Mouse (Mus musculus): ENCODE results near the gene Ing2. TPM values are rescaled to one million over a fixed set of nuclear protein-coding genes. Genes with fewer than 3 reads are reported as not detected.

Ing2 gene
- polyA plus RNA-seq, 1 experiment from 2014 or later = 10.8 TPM

GRCm38 (mm10) chr8:47662716-47663115 is 12.6 kb downstream of the Ing2 start:
- H3K27ac ChIP-seq (ENCODE audit: low read length) = no peak overlapping the region
- no peak for ATAC-seq
- 82% methylated on average over 5 of the region's 5 CpGs for WGBS
- H3K4me1 ChIP-seq (ENCODE audit: control insufficient read depth, insufficient read depth, low read length) = no peaks in the 10 kb centered on the region
- H3K4me2 ChIP-seq (ENCODE audit: low read depth, low read length) = no peak overlapping the region
- H3K9me3 ChIP-seq (ENCODE audit: control insufficient read depth, low read length) = no peaks in the 10 kb centered on the region
- H3K9ac ChIP-seq (ENCODE audit: low read depth, low read length) = no peak overlapping the region
- H3K27me3 ChIP-seq (replicated peaks; ENCODE audit: control insufficient read depth, insufficient read depth, low read length) = no peaks in the 10 kb centered on the region
- no peaks in the 10 kb centered on the region for H3K36me3 ChIP-seq (ENCODE audit: control insufficient read depth, insufficient read depth, low read length)
- H3K4me3 ChIP-seq (ENCODE audit: low read length) = no peak overlapping the region

- H3K27me3 ChIP-seq (replicated peaks; ENCODE audit: control insufficient read depth, insufficient read depth, low read length) = no peaks in the 10 kb centered on the region
- H3K4me2 ChIP-seq (ENCODE audit: low read depth, low read length) = no peak overlapping the region
- no peak overlapping the region for H3K27ac ChIP-seq (ENCODE audit: low read length)
- H3K9ac ChIP-seq (ENCODE audit: low read depth, low read length) = no peak overlapping the region
- 91% methylated on average over 7 of the region's 7 CpGs for WGBS
- no peak for ATAC-seq
- H3K4me3 ChIP-seq (ENCODE audit: low read length) = no peak overlapping the region
- H3K4me1 ChIP-seq (ENCODE audit: control insufficient read depth, insufficient read depth, low read length) = no peaks in the 10 kb centered on the region
- H3K9me3 ChIP-seq (ENCODE audit: control insufficient read depth, low read length) = no peaks in the 10 kb centered on the region
- H3K36me3 ChIP-seq (ENCODE audit: control insufficient read depth, insufficient read depth, low read length) = no peaks in the 10 kb centered on the region
Measured at GRCm38 (mm10) chr8:47660394-47660793, 15.0 kb downstream of the Ing2 start.

- no peaks in the 10 kb centered on the region for H3K9me3 ChIP-seq (ENCODE audit: control insufficient read depth, low read length)
- no peak overlapping the region for H3K4me2 ChIP-seq (ENCODE audit: low read depth, low read length)
- H3K4me3 ChIP-seq (ENCODE audit: low read length) = no peak overlapping the region
- H3K27me3 ChIP-seq (replicated peaks; ENCODE audit: control insufficient read depth, insufficient read depth, low read length) = no peaks in the 10 kb centered on the region
- H3K36me3 ChIP-seq (ENCODE audit: control insufficient read depth, insufficient read depth, low read length) = no peaks in the 10 kb centered on the region
- WGBS = 75% methylated on average over 5 of the region's 5 CpGs
- no peaks in the 10 kb centered on the region for H3K4me1 ChIP-seq (ENCODE audit: control insufficient read depth, insufficient read depth, low read length)
- no peak overlapping the region for H3K27ac ChIP-seq (ENCODE audit: low read length)
- no peak overlapping the region for H3K9ac ChIP-seq (ENCODE audit: low read depth, low read length)
- ATAC-seq = no peak
Measured at GRCm38 (mm10) chr8:47659463-47659862, 15.9 kb downstream of the Ing2 start.

- Histone ChIP-seq H3K4me2 (ENCODE audit: low read depth, low read length) (no peak overlapping the region), H3K36me3 (ENCODE audit: control insufficient read depth, insufficient read depth, low read length) (no peaks in the 10 kb centered on the region), H3K9me3 (ENCODE audit: control insufficient read depth, low read length) (no peaks in the 10 kb centered on the region), H3K27ac (ENCODE audit: low read length) (no peak overlapping the region), H3K4me3 (ENCODE audit: low read length) (no peak overlapping the region), H3K27me3 (replicated peaks; ENCODE audit: control insufficient read depth, insufficient read depth, low read length) (no peaks in the 10 kb centered on the region), H3K4me1 (ENCODE audit: control insufficient read depth, insufficient read depth, low read length) (no peaks in the 10 kb centered on the region), H3K9ac (ENCODE audit: low read depth, low read length) (no peak overlapping the region)
- 54% methylated on average over 3 of the region's 3 CpGs for WGBS
- peak; percentile 43; the same call in 1 of the 2 replicates for ATAC-seq
Measured at GRCm38 (mm10) chr8:47654406-47654805, 20.9 kb downstream of the Ing2 start.

GRCm38 (mm10) chr8:47652737-47653076 is 22.6 kb downstream of the Ing2 start:
- no peaks in the 10 kb centered on the region for H3K36me3 ChIP-seq (ENCODE audit: control insufficient read depth, insufficient read depth, low read length)
- no peak overlapping the region for H3K9ac ChIP-seq (ENCODE audit: low read depth, low read length)
- no peak overlapping the region for H3K4me2 ChIP-seq (ENCODE audit: low read depth, low read length)
- no peak overlapping the region; the same call in 1 of the 2 replicates for H3K27ac ChIP-seq (ENCODE audit: low read length)
- no peaks in the 10 kb centered on the region for H3K9me3 ChIP-seq (ENCODE audit: control insufficient read depth, low read length)
- no peaks in the 10 kb centered on the region for H3K4me1 ChIP-seq (ENCODE audit: control insufficient read depth, insufficient read depth, low read length)
- 67% methylated on average over 3 of the region's 3 CpGs for WGBS
- no peaks in the 10 kb centered on the region for H3K27me3 ChIP-seq (replicated peaks; ENCODE audit: control insufficient read depth, insufficient read depth, low read length)
- no peak overlapping the region for H3K4me3 ChIP-seq (ENCODE audit: low read length)
- ATAC-seq = peak; percentile 26

- Histone ChIP-seq H3K27ac (ENCODE audit: low read length) (peak overlapping the region; percentile 64; the same call in 1 of the 2 replicates), H3K27me3 (replicated peaks; ENCODE audit: control insufficient read depth, insufficient read depth, low read length) (no peaks in the 10 kb centered on the region), H3K4me2 (ENCODE audit: low read depth, low read length) (0 out of 2 replicates have a peak overlapping the region, but pooled peaks have one; percentile 28), H3K9me3 (ENCODE audit: control insufficient read depth, low read length) (no peaks in the 10 kb centered on the region; the same call in 1 of the 2 replicates), H3K4me1 (ENCODE audit: control insufficient read depth, insufficient read depth, low read length) (no peaks in the 10 kb centered on the region), H3K9ac (ENCODE audit: low read depth, low read length) (no peak overlapping the region), H3K36me3 (ENCODE audit: control insufficient read depth, insufficient read depth, low read length) (no peaks in the 10 kb centered on the region), H3K4me3 (ENCODE audit: low read length) (no peak overlapping the region)
- peak; percentile 78 for ATAC-seq
- WGBS = 61% methylated on average over 13 of the region's 13 CpGs
Measured at GRCm38 (mm10) chr8:47651913-47652736, 23.2 kb downstream of the Ing2 start.

GRCm38 (mm10) chr8:47650853-47651252 is 24.5 kb downstream of the Ing2 start:
- H3K27ac ChIP-seq (ENCODE audit: low read length) = no peak overlapping the region
- H3K4me2 ChIP-seq (ENCODE audit: low read depth, low read length) = no peak overlapping the region
- ATAC-seq = no peak
- WGBS = 28% methylated on average over 4 of the region's 4 CpGs
- H3K9ac ChIP-seq (ENCODE audit: low read depth, low read length) = no peak overlapping the region
- no peak overlapping the region for H3K4me3 ChIP-seq (ENCODE audit: low read length)
- H3K9me3 ChIP-seq (ENCODE audit: control insufficient read depth, low read length) = peaks cover 3% of the 10 kb centered on the region; the same call in 1 of the 2 replicates
- H3K36me3 ChIP-seq (ENCODE audit: control insufficient read depth, insufficient read depth, low read length) = no peaks in the 10 kb centered on the region
- H3K27me3 ChIP-seq (replicated peaks; ENCODE audit: control insufficient read depth, insufficient read depth, low read length) = no peaks in the 10 kb centered on the region
- H3K4me1 ChIP-seq (ENCODE audit: control insufficient read depth, insufficient read depth, low read length) = no peaks in the 10 kb centered on the region

- H3K9ac ChIP-seq (ENCODE audit: low read depth, low read length) = no peak overlapping the region
- no peak overlapping the region for H3K4me3 ChIP-seq (ENCODE audit: low read length)
- ATAC-seq = no peak
- no peaks in the 10 kb centered on the region for H3K36me3 ChIP-seq (ENCODE audit: control insufficient read depth, insufficient read depth, low read length)
- H3K27me3 ChIP-seq (replicated peaks; ENCODE audit: control insufficient read depth, insufficient read depth, low read length) = no peaks in the 10 kb centered on the region
- H3K27ac ChIP-seq (ENCODE audit: low read length) = no peak overlapping the region
- no peak overlapping the region for H3K4me2 ChIP-seq (ENCODE audit: low read depth, low read length)
- peaks cover 3% of the 10 kb centered on the region; the same call in 1 of the 2 replicates for H3K9me3 ChIP-seq (ENCODE audit: control insufficient read depth, low read length)
- H3K4me1 ChIP-seq (ENCODE audit: control insufficient read depth, insufficient read depth, low read length) = no peaks in the 10 kb centered on the region
- 92% methylated on average over 9 of the region's 9 CpGs for WGBS
Measured at GRCm38 (mm10) chr8:47649551-47649950, 25.8 kb downstream of the Ing2 start.

- no peak overlapping the region for H3K4me2 ChIP-seq (ENCODE audit: low read depth, low read length)
- no peaks in the 10 kb centered on the region for H3K27me3 ChIP-seq (replicated peaks; ENCODE audit: control insufficient read depth, insufficient read depth, low read length)
- H3K9me3 ChIP-seq (ENCODE audit: control insufficient read depth, low read length) = peaks cover 3% of the 10 kb centered on the region; the same call in 1 of the 2 replicates
- no peak for ATAC-seq
- H3K27ac ChIP-seq (ENCODE audit: low read length) = no peak overlapping the region
- no peak overlapping the region for H3K9ac ChIP-seq (ENCODE audit: low read depth, low read length)
- H3K4me3 ChIP-seq (ENCODE audit: low read length) = no peak overlapping the region
- WGBS = 81% methylated on average over 9 of the region's 9 CpGs
- no peaks in the 10 kb centered on the region for H3K4me1 ChIP-seq (ENCODE audit: control insufficient read depth, insufficient read depth, low read length)
- no peaks in the 10 kb centered on the region for H3K36me3 ChIP-seq (ENCODE audit: control insufficient read depth, insufficient read depth, low read length)
Measured at GRCm38 (mm10) chr8:47642514-47643064, 32.8 kb downstream of the Ing2 start.

Measured in intestine, embryonic 16.5 days (tissue).